Mouse (Mus musculus) adrenal gland, adult 8-10 months (tissue): ENCODE measurements around the gene Cdh4. TPM values are rescaled to one million over a fixed set of nuclear protein-coding genes. Genes with fewer than 3 reads are reported as not detected.
A peak's percentile ranks its signal among the peaks of the same experiment; 100 is the strongest.

ENCODE experiments used
- DNase-seq: peaks from one replicate; pipeline ENCODE4 v3.0.0; 2022
- total RNA-seq, 4 experiments: library from RNA; stranded (reverse); gene quantifications; 2 replicates each; pipeline ENCODE4 v1.2.4; 2022

Gene Cdh4
- 1 to 10 TPM; 4.6 to 8.2 (median 6.8) TPM for total RNA-seq

GRCm38 (mm10) chr2:179442191-179442540 is at the start of gene Cdh4:
Cdh4 (plus strand) TSS chr2:179442431.
- DNase-seq = peak; percentile 58

GRCm38 (mm10) chr2:179395442-179395841 is 46.8 kb upstream of the Cdh4 start:
- no peak for DNase-seq

GRCm38 (mm10) chr2:179399645-179400249 is 42.5 kb upstream of the Cdh4 start:
- no peak for DNase-seq

GRCm38 (mm10) chr2:179410866-179411561 is 31.2 kb upstream of the Cdh4 start:
- DNase-seq = no peak

- DNase-seq = no peak
These were observed 29.3 kb upstream of the Cdh4 start for GRCm38 (mm10) chr2:179412966-179413365.

GRCm38 (mm10) chr2:179414253-179414652 is 28.0 kb upstream of the Cdh4 start:
- no peak for DNase-seq

- no peak for DNase-seq
These were observed 27.5 kb upstream of the Cdh4 start for GRCm38 (mm10) chr2:179414704-179415103.

GRCm38 (mm10) chr2:179415892-179416403 is 26.3 kb upstream of the Cdh4 start:
- no peak for DNase-seq

DNA sequence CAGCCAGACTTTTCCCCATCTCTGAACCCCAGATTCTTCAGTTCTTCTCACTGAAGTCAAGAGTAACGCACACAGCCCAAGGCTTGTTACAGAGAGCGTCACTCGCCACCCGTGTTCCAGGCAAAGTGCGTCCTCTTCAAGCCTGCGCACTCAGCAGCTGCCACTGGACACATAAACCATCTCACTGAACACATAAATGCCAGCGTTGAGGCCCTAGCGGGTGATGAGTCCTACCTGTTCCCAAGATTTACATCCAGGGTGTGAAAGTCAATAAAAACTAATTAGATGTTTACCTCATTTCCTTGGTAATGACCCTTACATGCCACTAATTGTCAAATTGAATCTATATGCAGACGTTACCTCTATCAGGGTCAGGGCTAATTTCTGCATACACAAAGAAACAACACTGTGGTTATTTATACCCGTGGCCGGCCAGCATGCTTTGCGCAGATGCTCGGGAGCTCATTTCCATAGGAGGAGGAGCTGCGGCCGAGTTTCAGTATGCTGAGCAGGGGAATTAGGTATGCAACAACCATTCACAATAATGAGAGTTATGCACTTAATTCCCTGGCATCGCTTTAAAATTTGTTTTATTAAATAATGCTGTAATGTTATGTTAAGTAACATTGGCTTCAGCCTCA is 25.5 kb upstream of the Cdh4 start:
- no peak for DNase-seq

GRCm38 (mm10) chr2:179425602-179426001 is 16.6 kb upstream of the Cdh4 start:
- DNase-seq = no peak

DNA sequence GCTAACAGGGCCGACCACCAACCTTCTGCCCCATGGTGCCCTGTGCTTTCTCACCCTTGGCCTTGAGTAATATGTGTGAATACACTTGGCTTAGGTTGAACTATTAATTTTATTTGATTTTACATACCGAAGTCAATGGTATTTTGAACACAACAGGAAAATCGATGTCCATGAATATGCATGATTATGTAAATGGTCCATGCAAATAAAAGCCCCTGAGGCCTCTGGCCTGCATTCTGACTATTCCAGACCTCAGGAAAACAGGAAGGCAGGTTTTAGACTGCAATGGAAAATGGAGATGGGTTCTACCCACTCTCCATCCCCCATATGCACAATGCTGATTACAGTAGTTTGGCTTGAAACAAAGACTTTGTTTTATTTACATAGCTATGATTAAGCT is 13.3 kb upstream of the Cdh4 start:
- DNase-seq = no peak

- DNase-seq = no peak
These were observed 2.1 kb upstream of the Cdh4 start for GRCm38 (mm10) chr2:179440161-179440560.

DNA sequence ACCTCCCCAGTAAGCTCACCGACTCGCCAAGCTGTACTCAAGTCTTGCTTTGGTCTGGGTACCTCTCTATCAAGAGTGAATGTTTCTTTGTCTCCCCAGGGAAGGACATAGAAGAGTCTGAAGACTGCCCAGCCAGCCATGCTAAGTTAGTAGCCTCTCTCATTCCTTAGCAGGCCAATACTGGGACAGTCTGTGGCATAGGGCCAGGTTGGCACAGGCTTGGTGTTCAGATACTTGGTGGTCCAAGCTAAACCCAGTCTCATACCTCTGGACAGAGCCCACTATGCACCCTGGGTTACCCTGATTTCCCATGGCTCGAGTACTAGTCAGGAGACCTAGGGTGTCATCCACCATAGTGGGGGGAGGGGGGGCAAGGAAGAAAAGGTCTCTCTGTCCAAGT is 1.1 kb upstream of the Cdh4 start:
- DNase-seq = no peak

DNA sequence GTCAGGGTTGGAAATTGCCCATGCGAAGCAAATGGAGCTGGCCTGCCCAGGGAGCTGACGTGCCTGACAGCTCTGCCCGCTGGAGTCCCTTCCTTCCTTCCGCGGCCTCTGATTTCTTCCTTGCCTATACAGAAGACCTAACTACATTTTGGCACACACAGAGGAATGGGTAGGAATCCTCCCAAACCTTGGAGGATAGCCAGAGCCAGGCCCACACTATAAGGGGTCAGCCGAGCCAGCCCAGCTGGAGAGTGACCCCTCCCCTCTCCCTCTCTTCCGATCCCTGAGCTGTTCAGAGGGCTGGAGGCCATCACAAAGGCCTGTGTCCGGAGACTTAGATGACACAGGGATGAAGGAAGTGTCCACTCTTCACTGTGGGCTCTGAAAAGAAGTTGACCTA is 514 bp upstream of the Cdh4 start:
- no peak for DNase-seq

DNA sequence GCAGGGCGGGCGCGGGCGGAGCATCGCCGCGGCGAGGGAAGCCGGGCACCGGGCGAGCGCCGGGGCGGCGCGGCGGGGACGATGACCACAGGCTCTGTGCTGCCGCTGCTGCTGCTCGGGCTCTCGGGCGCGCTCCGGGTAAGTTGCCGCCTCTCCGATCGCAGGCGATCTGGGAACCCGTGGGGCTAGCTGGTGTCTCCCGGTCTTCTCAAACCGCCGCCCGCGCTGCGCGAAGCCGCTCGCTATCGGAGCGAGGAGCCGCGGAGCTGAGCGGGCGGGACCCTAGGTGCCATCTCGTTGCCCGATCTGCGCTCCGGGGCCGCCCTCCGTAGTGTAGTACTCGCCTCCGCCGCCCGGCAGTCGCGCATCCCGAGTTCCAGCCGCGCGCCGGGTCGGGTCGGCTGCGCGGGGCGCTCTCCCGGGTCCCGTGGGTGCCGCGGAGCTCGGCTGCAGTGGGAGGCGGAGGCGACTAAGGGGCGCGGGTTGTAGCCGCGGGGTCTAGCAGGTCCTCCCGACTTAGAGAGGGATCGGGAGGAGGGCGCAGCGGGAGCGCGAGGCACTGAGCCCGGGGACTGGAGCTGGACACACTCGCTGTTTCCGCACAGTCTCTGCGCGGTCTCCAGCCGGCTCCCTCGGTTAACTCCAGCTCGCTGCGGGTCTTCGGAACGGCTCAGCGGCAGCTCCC is 452 bp downstream of the Cdh4 start:
- DNase-seq = peak; percentile 17

GRCm38 (mm10) chr2:179443226-179443815 is 1.1 kb downstream of the Cdh4 start:
- DNase-seq = no peak

DNA sequence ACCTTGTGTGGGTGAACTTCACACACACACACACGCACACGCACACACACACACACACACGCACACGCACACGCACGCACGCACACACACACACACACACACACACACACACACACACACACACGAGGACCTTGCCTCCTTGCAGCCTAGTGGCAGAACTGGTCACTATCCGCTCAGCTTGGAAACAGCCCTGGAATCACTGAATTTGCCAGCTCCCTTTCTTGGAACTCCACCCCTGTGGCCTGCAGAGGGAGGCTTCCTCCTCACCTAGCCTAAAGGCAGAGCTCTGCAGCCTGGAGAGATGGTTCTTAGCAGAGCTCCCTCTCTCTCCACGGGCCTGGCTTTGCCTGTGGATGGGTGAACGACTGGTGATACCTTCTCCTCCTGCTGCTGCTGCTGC is 1.7 kb downstream of the Cdh4 start:
- DNase-seq = no peak

DNA sequence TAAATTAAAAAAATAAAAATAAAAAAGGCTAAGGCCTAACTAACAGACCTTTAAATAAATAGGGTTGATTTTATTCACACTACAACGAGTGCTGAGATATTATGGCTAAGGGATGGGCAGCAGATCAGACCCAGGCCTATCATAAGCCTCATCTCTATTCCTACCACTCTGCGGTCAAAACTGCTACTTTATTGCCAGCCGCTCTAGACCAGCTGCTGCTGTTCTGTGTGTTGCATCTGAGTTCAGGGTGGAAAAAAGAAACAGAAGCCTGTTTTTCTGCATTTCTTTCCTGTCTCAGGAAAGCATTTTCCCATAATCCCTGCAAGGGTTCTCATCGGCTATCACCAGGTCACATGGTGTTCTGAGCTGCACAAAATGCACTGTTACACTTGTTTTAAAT is 6.0 kb downstream of the Cdh4 start:
- no peak for DNase-seq

GRCm38 (mm10) chr2:179449018-179449417 is 6.8 kb downstream of the Cdh4 start:
- DNase-seq = no peak

DNA sequence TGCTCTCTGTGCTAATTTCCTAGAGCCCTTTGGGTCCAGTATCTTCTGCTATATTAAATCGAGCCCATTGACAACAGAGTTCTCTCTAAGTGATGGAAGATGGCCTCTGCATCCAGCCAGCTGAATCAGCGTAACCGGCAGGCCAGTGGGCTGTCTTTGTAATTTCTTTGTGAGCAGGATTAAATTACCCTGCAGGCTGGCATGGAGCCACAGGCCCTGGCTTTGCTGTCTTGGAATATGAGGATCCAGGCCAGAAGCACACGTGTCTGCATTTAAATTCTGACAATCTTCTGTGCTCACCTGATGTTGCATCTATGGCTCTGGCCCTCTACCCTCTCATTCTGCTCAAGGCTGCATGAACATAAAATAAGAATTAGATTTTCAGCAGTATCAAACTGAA is 17.0 kb downstream of the Cdh4 start:
- DNase-seq = no peak

- DNase-seq = no peak
These were observed 17.4 kb downstream of the Cdh4 start for GRCm38 (mm10) chr2:179459606-179460005.

- no peak for DNase-seq
These were observed 21.3 kb downstream of the Cdh4 start for GRCm38 (mm10) chr2:179463514-179463913.
